In the genomic region with DNA sequence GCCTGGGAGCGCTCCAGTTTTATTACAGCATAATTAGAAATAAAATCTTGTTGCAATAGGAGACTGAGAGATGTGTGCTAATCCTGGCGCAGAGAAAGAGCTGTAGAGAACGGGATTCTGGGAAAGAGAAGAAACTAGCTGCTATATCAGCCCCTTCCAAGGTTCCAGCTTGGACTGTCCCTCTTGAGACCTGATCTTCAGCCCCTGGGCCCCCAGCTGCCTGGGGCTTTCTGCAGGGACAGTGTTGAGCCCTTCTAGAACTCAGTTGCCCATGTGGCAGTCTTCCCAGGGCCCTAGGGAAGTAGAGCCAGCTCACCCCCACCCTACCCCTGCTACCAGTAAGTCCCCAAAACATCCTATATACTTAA, we compare ENCODE assay signal across 17 mouse cellular contexts.
DNase-seq lines count a peak whose midpoint lies in the region; ATAC-seq lines count a peak whose summit lies in the region.
"Had no signal": no experiment of that assay in that cellular context is flagged by ENCODE, and none has a peak within 500 bp of the region (broad histone marks: within the 10 kb centered on the region; RNA-seq: fewer than 3 reads in every experiment).

No protein-coding gene starts in this region.

- H3K9ac ChIP-seq in forebrain, embryonic 13.5 days = no peak overlapping the region
- H3K9ac ChIP-seq in hindbrain, embryonic 11.5 days (ENCODE audit: low read depth, low read length) = no peak overlapping the region
- H3K9ac ChIP-seq in midbrain, embryonic 12.5 days (replicated peaks) = peak overlapping the region; percentile 21; the same call in 1 of the 2 replicates
- 0 out of 2 replicates have a peak overlapping the region, but pooled peaks have one; percentile 4 for H3K9ac ChIP-seq in neural tube, embryonic 15.5 days (replicated peaks)
- H3K9ac ChIP-seq: limb, embryonic 13.5 days; liver, embryonic 15.5 days had no signal

- peak; percentile 53 for DNase-seq in hindbrain, embryonic 11.5 days (ENCODE audit: low spot score)
- no peak for DNase-seq in left cerebral cortex, adult 9 months (ENCODE audit: low spot score in 2 of 2)
- no peak for DNase-seq in gastrocnemius, postnatal 25 days
- DNase-seq in thymus, postnatal 10 days (ENCODE audit: low spot score in 2 of 2) = no peak
- DNase-seq: adrenal gland, postnatal 14 days; cerebellum, adult 8-10 months; heart, adult 11 months; kidney, adult 9 months; kidney, postnatal 4 days; lung, postnatal 10 days had no signal

- ATAC-seq in forebrain, embryonic 13.5 days = no peak; the same call in 1 of the 2 replicates
- ATAC-seq in hindbrain, embryonic 11.5 days (ENCODE audit: low FRiP score) = peak; percentile 61
- ATAC-seq in midbrain, embryonic 12.5 days (ENCODE audit: low FRiP score, low read depth) = peak; percentile 55
- ATAC-seq in neural tube, embryonic 15.5 days (ENCODE audit: low FRiP score) = 0 out of 2 replicates have a peak, but pooled peaks have one; percentile 1
- ATAC-seq: CD4-positive, CD25-positive, alpha-beta regulatory T cell, adult 4 months had no signal

- H3K27me3 ChIP-seq in forebrain, embryonic 13.5 days = no peaks in the 10 kb centered on the region
- H3K27me3 ChIP-seq in hindbrain, embryonic 11.5 days (ENCODE audit: control insufficient read depth, insufficient read depth, low read length) = no peaks in the 10 kb centered on the region
- H3K27me3 ChIP-seq in midbrain, embryonic 12.5 days = peaks cover 11% of the 10 kb centered on the region; the same call in 1 of the 2 replicates
- H3K27me3 ChIP-seq in neural tube, embryonic 15.5 days (replicated peaks) = no peaks in the 10 kb centered on the region
- H3K27me3 ChIP-seq: liver, embryonic 15.5 days had no signal

- H3K4me2 ChIP-seq in forebrain, embryonic 13.5 days = peak overlapping the region; percentile 44
- no peak overlapping the region for H3K4me2 ChIP-seq in hindbrain, embryonic 11.5 days (replicated peaks; ENCODE audit: low read depth, low read length)
- peak overlapping the region; percentile 38 for H3K4me2 ChIP-seq in midbrain, embryonic 12.5 days (replicated peaks)
- H3K4me2 ChIP-seq in neural tube, embryonic 15.5 days = peak overlapping the region; percentile 30
- H3K4me2 ChIP-seq: limb, embryonic 13.5 days; liver, embryonic 15.5 days had no signal

- peaks cover 58% of the 10 kb centered on the region for H3K4me1 ChIP-seq in forebrain, embryonic 13.5 days
- peaks cover 10% of the 10 kb centered on the region for H3K4me1 ChIP-seq in hindbrain, embryonic 11.5 days (replicated peaks; ENCODE audit: control insufficient read depth, insufficient read depth, low read length)
- H3K4me1 ChIP-seq in midbrain, embryonic 12.5 days = peaks cover 55% of the 10 kb centered on the region
- H3K4me1 ChIP-seq in neural tube, embryonic 15.5 days = peaks cover 29% of the 10 kb centered on the region
- H3K4me1 ChIP-seq: liver, embryonic 15.5 days had no signal

- H3K9me3 ChIP-seq in forebrain, embryonic 13.5 days (replicated peaks) = 0 out of 2 replicates have a peak, but pooled peaks cover under 1% of the 10 kb centered on the region
- no peaks in the 10 kb centered on the region for H3K9me3 ChIP-seq in hindbrain, embryonic 11.5 days (ENCODE audit: control insufficient read depth, low read length)
- H3K9me3 ChIP-seq in midbrain, embryonic 12.5 days = 0 out of 2 replicates have a peak, but pooled peaks cover 3% of the 10 kb centered on the region
- H3K9me3 ChIP-seq in neural tube, embryonic 15.5 days (replicated peaks) = no peaks in the 10 kb centered on the region
- H3K9me3 ChIP-seq: liver, embryonic 15.5 days had no signal

- WGBS in forebrain, embryonic 13.5 days = 6% methylated on average over 3 of the region's 3 CpGs
- 62% methylated on average over 3 of the region's 3 CpGs for WGBS in hindbrain, embryonic 11.5 days
- whole genome bisulfite sequencing in midbrain, embryonic 12.5 days = 15% methylated on average over 3 of the region's 3 CpGs
- WGBS in neural tube, embryonic 15.5 days = 18% methylated on average over 3 of the region's 3 CpGs

- no peaks in the 10 kb centered on the region for H3K36me3 ChIP-seq in forebrain, embryonic 13.5 days (ENCODE audit: poor library complexity, severe bottlenecking)
- H3K36me3 ChIP-seq in hindbrain, embryonic 11.5 days (ENCODE audit: control insufficient read depth, insufficient read depth, low read length) = no peaks in the 10 kb centered on the region
- H3K36me3 ChIP-seq in midbrain, embryonic 12.5 days = no peaks in the 10 kb centered on the region
- H3K36me3 ChIP-seq in neural tube, embryonic 15.5 days = no peaks in the 10 kb centered on the region
- H3K36me3 ChIP-seq: limb, embryonic 13.5 days; liver, embryonic 15.5 days had no signal

- H3K27ac ChIP-seq in forebrain, embryonic 13.5 days = peak overlapping the region; percentile 96
- peak overlapping the region; percentile 64; the same call in 1 of the 2 replicates for H3K27ac ChIP-seq in hindbrain, embryonic 11.5 days (ENCODE audit: low read depth, low read length)
- peak overlapping the region; percentile 88 for H3K27ac ChIP-seq in midbrain, embryonic 12.5 days (replicated peaks)
- H3K27ac ChIP-seq in neural tube, embryonic 15.5 days (replicated peaks) = peak overlapping the region; percentile 84
- H3K27ac ChIP-seq: limb, embryonic 13.5 days; liver, embryonic 15.5 days had no signal

- H3K4me3 ChIP-seq in forebrain, embryonic 13.5 days = no peak overlapping the region
- no peak overlapping the region for H3K4me3 ChIP-seq in hindbrain, embryonic 11.5 days (ENCODE audit: low read depth, low read length)
- no peak overlapping the region for H3K4me3 ChIP-seq in midbrain, embryonic 12.5 days
- no peak overlapping the region for H3K4me3 ChIP-seq in neural tube, embryonic 15.5 days (replicated peaks)
- H3K4me3 ChIP-seq: left cerebral cortex, adult 2 months; limb, embryonic 13.5 days; liver, embryonic 15.5 days had no signal

Comparison
In these comparisons a context has a peak if more than half of its experiments do, and no peak if none do; other contexts are left out.
1. H3K9ac ChIP-seq: peak in midbrain, embryonic 12.5 days (single experiment) and neural tube, embryonic 15.5 days (single experiment); none in forebrain, embryonic 13.5 days (single experiment) and hindbrain, embryonic 11.5 days (single experiment).
2. Peak in every context shown above with its lines, with median percentiles within 50 percentile points of each other: H3K27ac ChIP-seq.